Mouse (Mus musculus): ENCODE measurements around the gene Abca7.

GRCm38 (mm10) chr10:79997034-79997760 lies 903 bp downstream of the Abca7 start:
- TF ChIP-seq CTCF (IDR thresholded peaks at IDR 0.05; ENCODE audit: low read depth, low read length) (no peak), GATA1 (IDR thresholded peaks at IDR 0.05; ENCODE audit: borderline replicate concordance, low read length) (no peak), GATA2 (IDR thresholded peaks at IDR 0.05; ENCODE audit: borderline replicate concordance, low read depth, low read length) (no peak), TAL1 (conservative IDR thresholded peaks at IDR 0.05; ENCODE audit: low read depth, low read length) (no peak), POLR2AphosphoS5 (IDR thresholded peaks at IDR 0.05; ENCODE audit: insufficient replicate concordance, low read depth, low read length) (no peak)

All from G1E (cell line).